Mouse (Mus musculus): ENCODE data around the gene Naaladl2. TPM values are rescaled to one million over a fixed set of nuclear protein-coding genes. Genes with fewer than 3 reads are reported as not detected.

Naaladl2 gene
- polyA plus RNA-seq, 1 experiment from 2014 or later, result 2.9 TPM

GRCm38 (mm10) chr3:24079761-24080160, 1064.3 kb downstream of the Naaladl2 start:
- Histone ChIP-seq H3K36me3 (no peaks in the 10 kb centered on the region), H3K27ac (replicated peaks) (no peak overlapping the region), H3K27me3 (replicated peaks) (no peaks in the 10 kb centered on the region), H3K9ac (no peak overlapping the region), H3K4me2 (no peak overlapping the region), H3K9me3 (no peaks in the 10 kb centered on the region), H3K4me3 (no peak overlapping the region), H3K4me1 (no peaks in the 10 kb centered on the region)
- WGBS, result 50% methylated on average over 4 of the region's 4 CpGs
- no peak for ATAC-seq (ENCODE audit: extremely low read depth, insufficient number of reproducible peaks, low FRiP score, low TSS enrichment)

- Histone ChIP-seq H3K9ac (no peak overlapping the region), H3K4me3 (no peak overlapping the region), H3K27ac (replicated peaks) (peak overlapping the region; percentile 68), H3K9me3 (no peaks in the 10 kb centered on the region), H3K4me2 (no peak overlapping the region), H3K27me3 (replicated peaks) (no peaks in the 10 kb centered on the region), H3K4me1 (peaks cover 11% of the 10 kb centered on the region), H3K36me3 (no peaks in the 10 kb centered on the region)
- ATAC-seq (ENCODE audit: extremely low read depth, insufficient number of reproducible peaks, low FRiP score, low TSS enrichment), result peak; percentile 76
- WGBS, result 35% methylated on average over 3 of the region's 3 CpGs
Measured at GRCm38 (mm10) chr3:24071169-24071797, 1072.8 kb downstream of the Naaladl2 start.

- Histone ChIP-seq H3K36me3 (no peaks in the 10 kb centered on the region), H3K4me3 (no peak overlapping the region), H3K9ac (no peak overlapping the region), H3K4me2 (no peak overlapping the region), H3K4me1 (peaks cover 11% of the 10 kb centered on the region), H3K27me3 (replicated peaks) (no peaks in the 10 kb centered on the region), H3K9me3 (no peaks in the 10 kb centered on the region), H3K27ac (replicated peaks) (peak overlapping the region; percentile 68)
- 37% methylated on average over 4 of the region's 4 CpGs for WGBS
- no peak for ATAC-seq (ENCODE audit: extremely low read depth, insufficient number of reproducible peaks, low FRiP score, low TSS enrichment)
Measured at GRCm38 (mm10) chr3:24070424-24071168, 1073.5 kb downstream of the Naaladl2 start.

GRCm38 (mm10) chr3:24048217-24048616, 1095.8 kb downstream of the Naaladl2 start:
- no peak overlapping the region for H3K4me2 ChIP-seq
- H3K27me3 ChIP-seq (replicated peaks), result no peaks in the 10 kb centered on the region
- ATAC-seq (ENCODE audit: extremely low read depth, insufficient number of reproducible peaks, low FRiP score, low TSS enrichment), result no peak
- H3K27ac ChIP-seq (replicated peaks), result no peak overlapping the region
- H3K36me3 ChIP-seq, result no peaks in the 10 kb centered on the region
- no peak overlapping the region for H3K4me3 ChIP-seq
- H3K4me1 ChIP-seq, result no peaks in the 10 kb centered on the region
- no peak overlapping the region for H3K9ac ChIP-seq
- H3K9me3 ChIP-seq, result no peaks in the 10 kb centered on the region

GRCm38 (mm10) chr3:24001741-24002140, 1142.3 kb downstream of the Naaladl2 start:
- Histone ChIP-seq H3K4me2 (no peak overlapping the region), H3K9me3 (no peaks in the 10 kb centered on the region), H3K9ac (no peak overlapping the region), H3K36me3 (no peaks in the 10 kb centered on the region), H3K27ac (replicated peaks) (no peak overlapping the region), H3K4me3 (no peak overlapping the region), H3K27me3 (replicated peaks) (no peaks in the 10 kb centered on the region), H3K4me1 (no peaks in the 10 kb centered on the region)
- no peak for ATAC-seq (ENCODE audit: extremely low read depth, insufficient number of reproducible peaks, low FRiP score, low TSS enrichment)
- whole genome bisulfite sequencing, result 75% methylated on average over 1 of the region's 1 CpGs

- Histone ChIP-seq H3K4me1 (no peaks in the 10 kb centered on the region), H3K9me3 (no peaks in the 10 kb centered on the region), H3K9ac (no peak overlapping the region), H3K27me3 (replicated peaks) (no peaks in the 10 kb centered on the region), H3K4me2 (no peak overlapping the region), H3K36me3 (no peaks in the 10 kb centered on the region), H3K27ac (replicated peaks) (no peak overlapping the region), H3K4me3 (no peak overlapping the region)
- no peak for ATAC-seq (ENCODE audit: extremely low read depth, insufficient number of reproducible peaks, low FRiP score, low TSS enrichment)
- 81% methylated on average over 1 of the region's 1 CpGs for WGBS
Measured at GRCm38 (mm10) chr3:23973727-23974126, 1170.3 kb downstream of the Naaladl2 start.

GRCm38 (mm10) chr3:23972747-23973667, 1171.1 kb downstream of the Naaladl2 start:
- no peaks in the 10 kb centered on the region for H3K27me3 ChIP-seq (replicated peaks)
- whole genome bisulfite sequencing, result 64% methylated on average over 4 of the region's 4 CpGs
- no peak overlapping the region for H3K27ac ChIP-seq (replicated peaks)
- H3K9ac ChIP-seq, result no peak overlapping the region
- no peak overlapping the region for H3K4me2 ChIP-seq
- H3K36me3 ChIP-seq, result no peaks in the 10 kb centered on the region
- no peaks in the 10 kb centered on the region for H3K9me3 ChIP-seq
- ATAC-seq (ENCODE audit: extremely low read depth, insufficient number of reproducible peaks, low FRiP score, low TSS enrichment), result no peak
- H3K4me1 ChIP-seq, result no peaks in the 10 kb centered on the region
- H3K4me3 ChIP-seq, result no peak overlapping the region

GRCm38 (mm10) chr3:23962961-23963621, 1181.0 kb downstream of the Naaladl2 start:
- Histone ChIP-seq H3K36me3 (no peaks in the 10 kb centered on the region), H3K27me3 (replicated peaks) (no peaks in the 10 kb centered on the region), H3K9ac (no peak overlapping the region), H3K4me2 (no peak overlapping the region), H3K4me3 (no peak overlapping the region), H3K4me1 (no peaks in the 10 kb centered on the region), H3K9me3 (no peaks in the 10 kb centered on the region), H3K27ac (replicated peaks) (no peak overlapping the region)
- ATAC-seq (ENCODE audit: extremely low read depth, insufficient number of reproducible peaks, low FRiP score, low TSS enrichment), result no peak

GRCm38 (mm10) chr3:23946182-23946581, 1197.9 kb downstream of the Naaladl2 start:
- Histone ChIP-seq H3K4me3 (no peak overlapping the region), H3K9ac (no peak overlapping the region), H3K27ac (replicated peaks) (no peak overlapping the region), H3K36me3 (no peaks in the 10 kb centered on the region), H3K4me1 (no peaks in the 10 kb centered on the region), H3K27me3 (replicated peaks) (no peaks in the 10 kb centered on the region), H3K9me3 (no peaks in the 10 kb centered on the region), H3K4me2 (no peak overlapping the region)
- WGBS, result 68% methylated on average over 2 of the region's 2 CpGs
- no peak for ATAC-seq (ENCODE audit: extremely low read depth, insufficient number of reproducible peaks, low FRiP score, low TSS enrichment)

- Histone ChIP-seq H3K9ac (no peak overlapping the region), H3K27ac (replicated peaks) (no peak overlapping the region), H3K27me3 (replicated peaks) (no peaks in the 10 kb centered on the region), H3K4me1 (peaks cover 5% of the 10 kb centered on the region), H3K9me3 (no peaks in the 10 kb centered on the region), H3K4me2 (peak overlapping the region; percentile 16), H3K4me3 (no peak overlapping the region), H3K36me3 (no peaks in the 10 kb centered on the region)
- no peak for ATAC-seq (ENCODE audit: extremely low read depth, insufficient number of reproducible peaks, low FRiP score, low TSS enrichment)
- WGBS, result 64% methylated on average over 5 of the region's 5 CpGs
Measured at GRCm38 (mm10) chr3:23937299-23937698, 1206.8 kb downstream of the Naaladl2 start.

- no peaks in the 10 kb centered on the region for H3K4me1 ChIP-seq
- WGBS, result 46% methylated on average over 4 of the region's 4 CpGs
- ATAC-seq (ENCODE audit: extremely low read depth, insufficient number of reproducible peaks, low FRiP score, low TSS enrichment), result no peak
Measured at GRCm38 (mm10) chr3:23928097-23928496, 1216.0 kb downstream of the Naaladl2 start.

More at GRCm38 (mm10) chr3:23928097-23928496, 1216.0 kb downstream of the Naaladl2 start:
- no peak overlapping the region for H3K4me3 ChIP-seq
- H3K9ac ChIP-seq, result no peak overlapping the region
- H3K27ac ChIP-seq (replicated peaks), result no peak overlapping the region
- H3K27me3 ChIP-seq (replicated peaks), result no peaks in the 10 kb centered on the region
- no peak overlapping the region for H3K4me2 ChIP-seq
- H3K36me3 ChIP-seq, result no peaks in the 10 kb centered on the region
- H3K9me3 ChIP-seq, result no peaks in the 10 kb centered on the region
